Mouse (Mus musculus): ENCODE measurements around the gene Prr7. TPM values are rescaled to one million over a fixed set of nuclear protein-coding genes. Genes with fewer than 3 reads are reported as not detected.

The Prr7 gene
- polyA plus RNA-seq, 1 experiment from 2014 or later: 0.53 TPM

DNA sequence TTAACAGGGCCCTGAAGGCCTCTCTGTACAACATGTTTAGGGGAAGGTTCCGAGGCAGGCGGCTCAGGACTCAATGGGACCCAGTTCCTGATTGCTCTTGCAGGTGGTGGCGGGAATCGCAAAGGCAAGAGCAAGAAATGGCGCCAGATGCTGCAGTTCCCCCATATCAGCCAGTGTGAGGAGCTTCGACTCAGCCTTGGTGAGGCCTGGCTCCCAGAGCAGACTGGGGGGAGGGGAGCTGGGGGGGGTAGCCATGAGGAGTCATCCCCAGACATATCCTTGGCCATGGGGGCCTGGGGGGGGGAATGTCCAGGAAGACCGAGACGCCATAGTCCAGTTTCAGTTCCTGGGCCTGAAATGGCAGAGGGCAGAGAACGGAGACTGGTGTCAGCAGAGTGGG, 14.9 kb upstream of the Prr7 start:
- no peak for DNase-seq
- no peak for ATAC-seq (ENCODE audit: insufficient read depth)
- Histone ChIP-seq H3K4me3 (ENCODE audit: low read depth, low read length) (no peak overlapping the region), H3K9ac (no peak overlapping the region), H3K27me3 (ENCODE audit: insufficient read depth, low read length) (no peaks in the 10 kb centered on the region), H3K36me3 (ENCODE audit: insufficient read depth) (peaks cover 53% of the 10 kb centered on the region), H3K4me1 (ENCODE audit: insufficient read depth) (peaks cover 6% of the 10 kb centered on the region), H3K27ac (ENCODE audit: low read depth) (no peak overlapping the region), H3K4me2 (no peak overlapping the region), H3K9me3 (ENCODE audit: low read depth, low read length) (no peaks in the 10 kb centered on the region)
- 92% methylated on average over 9 of the region's 9 CpGs for WGBS
- no peak for TF ChIP-seq CTCF (IDR thresholded peaks at IDR 0.05; ENCODE audit: low read depth)

DNA sequence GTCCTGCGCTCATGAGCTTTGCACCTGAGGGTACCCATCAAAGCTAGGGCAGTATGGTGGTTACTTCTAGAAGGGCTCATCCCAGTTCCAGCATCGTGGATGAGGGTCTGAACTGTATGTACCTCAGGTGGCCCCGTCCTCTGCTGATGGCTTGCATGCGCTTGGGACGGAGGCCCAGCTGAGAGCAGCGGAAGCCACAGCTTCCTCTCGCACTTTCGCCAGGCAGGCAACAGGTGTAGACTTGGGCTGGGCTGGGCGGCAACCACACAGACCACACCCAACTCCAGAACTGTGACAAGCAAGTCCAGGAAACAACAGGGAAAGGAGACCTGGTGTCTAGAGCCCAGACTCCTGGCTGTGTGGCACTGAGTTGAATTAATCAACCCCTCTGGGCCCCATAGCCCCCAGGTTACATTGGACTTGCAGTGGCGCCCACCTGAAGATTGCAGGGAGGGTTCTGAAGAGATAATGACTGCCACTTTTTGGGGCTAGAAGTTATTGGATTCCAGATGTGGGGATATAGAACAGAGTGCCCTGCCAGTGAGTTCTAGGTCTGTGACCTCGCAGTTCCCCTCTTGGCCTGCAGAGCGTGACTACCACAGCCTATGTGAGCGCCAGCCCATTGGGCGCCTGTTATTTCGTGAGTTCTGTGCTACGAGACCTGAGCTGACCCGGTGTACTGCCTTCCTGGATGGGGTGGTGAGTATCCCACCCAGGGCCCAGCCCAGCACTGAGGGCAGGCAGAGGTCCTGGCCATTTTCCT, 14.2 kb upstream of the Prr7 start:
- H3K9me3 ChIP-seq (ENCODE audit: low read depth, low read length): no peaks in the 10 kb centered on the region
- DNase-seq (no peak), ATAC-seq (ENCODE audit: insufficient read depth) (no peak)

DNA sequence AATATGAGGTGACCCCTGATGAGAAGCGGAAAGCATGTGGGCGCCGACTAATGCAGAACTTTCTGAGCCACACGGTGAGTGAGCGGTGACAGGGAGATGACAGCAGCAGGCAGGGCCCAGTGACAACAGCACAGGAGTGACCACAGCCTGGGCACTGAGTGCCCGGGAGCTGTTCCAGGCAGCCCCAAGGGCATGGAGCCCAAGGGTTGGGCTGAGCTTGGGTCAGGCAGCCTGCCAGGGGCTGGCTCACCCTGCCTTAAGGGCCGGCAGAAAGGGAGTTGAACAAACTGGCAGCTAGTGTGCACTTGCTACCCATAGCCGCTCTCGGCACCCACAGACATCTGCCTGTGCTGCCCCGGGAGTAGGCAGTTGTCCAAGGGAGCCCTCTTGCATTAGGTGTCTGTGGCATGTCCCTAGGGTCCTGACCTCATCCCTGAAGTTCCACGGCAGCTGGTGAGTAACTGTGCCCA, 13.5 kb upstream of the Prr7 start:
- Histone ChIP-seq H3K9ac (no peak overlapping the region), H3K4me3 (ENCODE audit: low read depth, low read length) (no peak overlapping the region), H3K9me3 (ENCODE audit: low read depth, low read length) (no peaks in the 10 kb centered on the region), H3K4me2 (no peak overlapping the region), H3K36me3 (ENCODE audit: insufficient read depth) (peaks cover 66% of the 10 kb centered on the region), H3K27me3 (ENCODE audit: insufficient read depth, low read length) (no peaks in the 10 kb centered on the region), H3K4me1 (ENCODE audit: insufficient read depth) (peaks cover 6% of the 10 kb centered on the region), H3K27ac (ENCODE audit: low read depth) (no peak overlapping the region)
- no peak for DNase-seq
- no peak for TF ChIP-seq CTCF (IDR thresholded peaks at IDR 0.05; ENCODE audit: low read depth)
- 85% methylated on average over 11 of the region's 11 CpGs for WGBS
- no peak for ATAC-seq (ENCODE audit: insufficient read depth)

More for the DNA sequence above, 14.2 kb upstream of the Prr7 start:
- H3K4me3 ChIP-seq (ENCODE audit: low read depth, low read length): no peak overlapping the region
- no peak overlapping the region for H3K4me2 ChIP-seq
- TF ChIP-seq CTCF (IDR thresholded peaks at IDR 0.05; ENCODE audit: low read depth): peak; percentile 24; the same call in 1 of the 2 replicates
- H3K9ac ChIP-seq: no peak overlapping the region
- no peak overlapping the region for H3K27ac ChIP-seq (ENCODE audit: low read depth)
- peaks cover 60% of the 10 kb centered on the region for H3K36me3 ChIP-seq (ENCODE audit: insufficient read depth)
- WGBS: 89% methylated on average over 17 of the region's 17 CpGs
- H3K27me3 ChIP-seq (ENCODE audit: insufficient read depth, low read length): no peaks in the 10 kb centered on the region
- H3K4me1 ChIP-seq (ENCODE audit: insufficient read depth): peaks cover 6% of the 10 kb centered on the region

DNA sequence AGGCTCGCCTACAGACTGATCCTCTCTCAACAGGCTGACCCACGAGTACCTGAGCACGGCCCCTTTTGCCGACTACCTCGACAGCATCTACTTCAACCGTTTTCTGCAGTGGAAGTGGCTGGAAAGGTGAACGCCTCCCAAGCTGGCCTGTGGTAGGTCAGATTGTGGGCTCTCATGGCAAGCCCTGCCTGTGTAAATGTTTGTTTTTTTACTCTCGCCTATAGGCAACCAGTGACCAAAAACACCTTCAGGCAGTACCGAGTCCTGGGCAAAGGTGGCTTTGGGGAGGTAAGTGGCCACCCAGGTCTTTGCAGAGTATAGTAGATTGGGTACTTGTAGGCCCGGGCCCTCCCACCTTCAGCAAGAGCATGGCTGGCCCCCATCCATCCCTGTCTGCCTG, 12.8 kb upstream of the Prr7 start:
- no peak overlapping the region for H3K4me2 ChIP-seq
- H3K27me3 ChIP-seq (ENCODE audit: insufficient read depth, low read length): no peaks in the 10 kb centered on the region
- H3K9me3 ChIP-seq (ENCODE audit: low read depth, low read length): no peaks in the 10 kb centered on the region
- peaks cover 3% of the 10 kb centered on the region; the same call in 1 of the 2 replicates for H3K4me1 ChIP-seq (ENCODE audit: insufficient read depth)
- WGBS: 82% methylated on average over 10 of the region's 10 CpGs
- H3K4me3 ChIP-seq (ENCODE audit: low read depth, low read length): no peak overlapping the region
- TF ChIP-seq CTCF (IDR thresholded peaks at IDR 0.05; ENCODE audit: low read depth): no peak
- peaks cover 70% of the 10 kb centered on the region for H3K36me3 ChIP-seq (ENCODE audit: insufficient read depth)
- no peak overlapping the region for H3K27ac ChIP-seq (ENCODE audit: low read depth)
- DNase-seq: no peak
- no peak for ATAC-seq (ENCODE audit: insufficient read depth)
- H3K9ac ChIP-seq: no peak overlapping the region

DNA sequence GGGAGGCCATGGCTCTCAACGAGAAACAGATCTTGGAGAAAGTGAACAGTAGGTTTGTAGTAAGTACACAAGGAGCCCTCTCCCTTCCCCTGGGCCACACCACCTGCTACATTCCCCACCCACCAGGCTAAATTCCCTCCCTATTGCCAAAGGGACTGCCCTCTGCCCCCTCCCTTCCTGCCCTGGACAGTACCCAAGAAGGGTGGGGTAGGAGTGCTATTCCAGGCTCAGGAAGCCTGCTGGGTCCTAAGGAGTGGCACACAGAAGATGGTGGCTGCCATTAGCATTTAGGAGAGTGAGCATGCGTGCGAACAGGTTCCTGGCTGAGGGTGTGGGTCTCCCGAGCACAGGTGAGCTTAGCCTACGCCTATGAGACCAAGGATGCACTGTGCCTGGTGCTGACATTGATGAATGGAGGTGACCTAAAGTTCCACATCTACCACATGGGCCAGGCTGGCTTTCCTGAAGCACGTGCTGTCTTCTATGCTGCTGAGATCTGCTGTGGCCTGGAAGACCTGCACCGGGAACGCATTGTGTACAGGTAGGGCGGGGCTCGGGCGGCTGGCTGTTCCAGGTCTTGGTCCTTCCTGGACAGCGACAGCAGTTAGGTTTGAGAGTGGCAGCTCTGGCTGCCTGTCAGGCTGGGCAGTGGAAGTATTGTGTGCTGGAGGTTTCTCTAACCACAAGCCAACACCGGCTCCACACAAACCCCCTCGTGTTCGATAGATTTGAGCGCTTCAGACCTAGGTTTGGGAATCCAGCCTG, 12.1 kb upstream of the Prr7 start:
- 90% methylated on average over 16 of the region's 16 CpGs for WGBS
- H3K27me3 ChIP-seq (ENCODE audit: insufficient read depth, low read length): no peaks in the 10 kb centered on the region
- ATAC-seq (ENCODE audit: insufficient read depth) (no peak), DNase-seq (no peak)
- no peaks in the 10 kb centered on the region for H3K9me3 ChIP-seq (ENCODE audit: low read depth, low read length)
- H3K4me2 ChIP-seq: no peak overlapping the region
- no peak for TF ChIP-seq CTCF (IDR thresholded peaks at IDR 0.05; ENCODE audit: low read depth)
- no peaks in the 10 kb centered on the region for H3K4me1 ChIP-seq (ENCODE audit: insufficient read depth)
- H3K4me3 ChIP-seq (ENCODE audit: low read depth, low read length): no peak overlapping the region
- H3K9ac ChIP-seq: no peak overlapping the region
- no peak overlapping the region for H3K27ac ChIP-seq (ENCODE audit: low read depth)
- H3K36me3 ChIP-seq (ENCODE audit: insufficient read depth): peaks cover 77% of the 10 kb centered on the region

DNA sequence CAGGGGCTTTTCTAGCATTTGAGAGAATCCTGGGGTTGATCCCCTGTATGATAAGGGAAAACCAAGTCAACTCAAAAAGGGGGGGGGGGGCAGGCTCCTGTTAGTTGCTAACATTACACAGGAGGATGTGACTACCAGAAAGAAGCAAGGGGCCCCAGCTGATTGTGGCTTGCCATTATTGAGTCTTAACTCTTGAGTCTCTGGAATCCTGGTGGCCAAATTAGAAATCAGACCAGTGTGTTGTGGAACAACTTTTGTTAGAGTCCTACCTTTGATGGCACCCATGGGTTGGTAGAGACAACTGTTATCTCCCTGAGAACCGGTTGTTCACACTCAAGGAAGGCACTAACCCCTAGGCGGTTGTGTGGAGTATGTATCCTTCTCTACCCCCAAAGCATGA, 1.1 kb upstream of the Prr7 start:
- Histone ChIP-seq H3K4me3 (ENCODE audit: low read depth, low read length) (no peak overlapping the region), H3K36me3 (ENCODE audit: insufficient read depth) (peaks cover 40% of the 10 kb centered on the region), H3K27ac (ENCODE audit: low read depth) (no peak overlapping the region), H3K27me3 (ENCODE audit: insufficient read depth, low read length) (no peaks in the 10 kb centered on the region; the same call in 1 of the 2 replicates), H3K4me2 (no peak overlapping the region), H3K9me3 (ENCODE audit: low read depth, low read length) (no peaks in the 10 kb centered on the region), H3K4me1 (ENCODE audit: insufficient read depth) (peaks cover 10% of the 10 kb centered on the region; the same call in 1 of the 2 replicates), H3K9ac (no peak overlapping the region)
- no peak for TF ChIP-seq CTCF (IDR thresholded peaks at IDR 0.05; ENCODE audit: low read depth)
- no peak for ATAC-seq (ENCODE audit: insufficient read depth)
- WGBS: 50% methylated on average over 2 of the region's 2 CpGs
- DNase-seq: no peak
